In the genomic region with DNA sequence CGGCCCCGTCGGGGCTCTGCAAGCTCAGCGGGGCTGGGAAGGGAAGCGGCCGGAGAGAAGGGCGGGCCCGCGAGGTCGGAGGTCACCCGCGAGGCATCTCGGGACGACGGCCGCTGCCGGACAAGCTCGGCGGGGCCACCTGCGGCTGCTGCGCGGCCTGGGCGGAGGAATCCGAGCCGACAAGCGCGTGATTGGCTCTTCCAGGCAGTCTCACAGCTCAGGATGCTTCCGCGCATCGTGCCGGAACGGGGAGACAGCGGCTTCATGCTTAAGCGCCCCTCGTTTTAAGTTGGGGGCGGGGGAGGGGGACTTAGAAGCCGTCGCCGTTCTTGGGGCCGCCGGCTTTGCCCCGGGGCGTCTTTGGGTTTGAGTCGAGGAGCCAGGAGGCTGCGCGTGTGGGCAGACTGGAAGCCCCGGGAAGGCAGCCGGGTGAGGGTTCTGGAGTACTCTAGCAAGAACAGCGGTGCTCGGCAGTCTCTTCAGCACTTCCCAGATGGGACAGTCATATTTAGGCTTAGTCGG, we compare ENCODE assay signal across 1 mouse cellular context.
A peak's percentile ranks its signal among the peaks of the same experiment; 100 is the strongest.
TF ChIP-seq lines count a peak whose summit lies in the region.

No protein-coding gene starts in this region.

TF ChIP-seq in MEL, 35 proteins besides CTCF, POLR2A, EP300 and RAD21:
- no peak for TF ChIP-seq RCOR1 (IDR thresholded peaks at IDR 0.05; ENCODE audit: low read depth, low read length)
- TF ChIP-seq ETS1 (IDR thresholded peaks at IDR 0.05; ENCODE audit: low read depth, low read length), result no peak; the same call in 1 of the 2 replicates
- no peak for TF ChIP-seq SMC3 (IDR thresholded peaks at IDR 0.05; ENCODE audit: low read depth, low read length)
- TF ChIP-seq POLR2AphosphoS2 (IDR thresholded peaks at IDR 0.05; ENCODE audit: low read length), result peak; percentile 60; the same call in 1 of the 2 replicates
- TF ChIP-seq CHD2 (IDR thresholded peaks at IDR 0.05; ENCODE audit: low read length), result peak; percentile 73
- TF ChIP-seq MAFK (IDR thresholded peaks at IDR 0.05; ENCODE audit: borderline replicate concordance, low read depth, low read length), result no peak
- TF ChIP-seq CHD1 (IDR thresholded peaks at IDR 0.05; ENCODE audit: low read depth, low read length), result no peak
- TF ChIP-seq HCFC1 (IDR thresholded peaks at IDR 0.05; ENCODE audit: low read depth, low read length), result peak; percentile 85
- TF ChIP-seq MEF2A (IDR thresholded peaks at IDR 0.05; ENCODE audit: extremely low read depth, insufficient replicate concordance, low read depth, low read length, poor library complexity, severe bottlenecking), result no peak
- TF ChIP-seq TBP (IDR thresholded peaks at IDR 0.05; ENCODE audit: low read depth, low read length), result peak; percentile 84
- peak; percentile 90 for TF ChIP-seq KAT2A (conservative IDR thresholded peaks at IDR 0.05; ENCODE audit: low read depth, low read length)
- TF ChIP-seq ZKSCAN1 (IDR thresholded peaks at IDR 0.05; ENCODE audit: low read depth, low read length), result no peak
- peak; percentile 84 for TF ChIP-seq MXI1 (IDR thresholded peaks at IDR 0.05; ENCODE audit: low read depth, low read length)
- no peak for TF ChIP-seq BHLHE40 (IDR thresholded peaks at IDR 0.05; ENCODE audit: borderline replicate concordance, low read depth, low read length)
- TF ChIP-seq USF2 (IDR thresholded peaks at IDR 0.05; ENCODE audit: borderline replicate concordance in 1 of 2, insufficient read depth in 1 of 2, low read depth in 1 of 2, low read length in 2 of 2), result no peak
- TF ChIP-seq ELF1 (IDR thresholded peaks at IDR 0.05; ENCODE audit: low read depth, low read length), result peak; percentile 69
- no peak for TF ChIP-seq POLR2AphosphoS5 (IDR thresholded peaks at IDR 0.05; ENCODE audit: borderline replicate concordance, low read depth, low read length)
- no peak for TF ChIP-seq GABPA (IDR thresholded peaks at IDR 0.05; ENCODE audit: low read depth, low read length)
- TF ChIP-seq NELFE (IDR thresholded peaks at IDR 0.05; ENCODE audit: low read depth, low read length), result peak; percentile 70
- TF ChIP-seq MAX (IDR thresholded peaks at IDR 0.05; ENCODE audit: low read length), result peak; percentile 75
- TF ChIP-seq USF1 (IDR thresholded peaks at IDR 0.05; ENCODE audit: low read depth, low read length), result no peak
- 0 out of 2 replicates have a peak, but pooled peaks have one; percentile 25 for TF ChIP-seq NRF1 (IDR thresholded peaks at IDR 0.05; ENCODE audit: insufficient read depth, low read depth, low read length, poor library complexity, severe bottlenecking)
- no peak for TF ChIP-seq ZNF384 (IDR thresholded peaks at IDR 0.05; ENCODE audit: low read depth, low read length)
- TF ChIP-seq TAL1 (IDR thresholded peaks at IDR 0.05; ENCODE audit: low read length), result no peak
- no peak for TF ChIP-seq MYB (IDR thresholded peaks at IDR 0.05; ENCODE audit: low read depth, low read length)
- TF ChIP-seq GATA1 (IDR thresholded peaks at IDR 0.05; ENCODE audit: low read depth, low read length), result no peak
- TF ChIP-seq SIN3A (IDR thresholded peaks at IDR 0.05; ENCODE audit: low read length), result peak; percentile 85
- peak; percentile 36; the same call in 1 of the 2 replicates for TF ChIP-seq ZMIZ1 (IDR thresholded peaks at IDR 0.05; ENCODE audit: low read depth, low read length)
- no peak for TF ChIP-seq UBTF (IDR thresholded peaks at IDR 0.05; ENCODE audit: borderline replicate concordance, insufficient read depth, low read depth, low read length)
- TF ChIP-seq MAZ (IDR thresholded peaks at IDR 0.05; ENCODE audit: low read depth, low read length), result peak; percentile 70
- peak; percentile 86; the same call in 1 of the 2 replicates for TF ChIP-seq MYC (IDR thresholded peaks at IDR 0.05; ENCODE audit: low read depth, low read length)
- peak; percentile 69 for TF ChIP-seq TCF12 (IDR thresholded peaks at IDR 0.05; ENCODE audit: low read depth, low read length)
- no peak; the same call in 1 of the 2 replicates for TF ChIP-seq E2F4 (IDR thresholded peaks at IDR 0.05; ENCODE audit: borderline replicate concordance, low read depth, low read length)
- TF ChIP-seq ZC3H11A (IDR thresholded peaks at IDR 0.05; ENCODE audit: low read depth, low read length), result no peak
- TF ChIP-seq JUND (IDR thresholded peaks at IDR 0.05; ENCODE audit: low read depth, low read length), result no peak
